Mouse (Mus musculus): ENCODE results near the gene Vmo1.
A peak's percentile ranks its signal among the peaks of the same experiment; 100 is the strongest.
"Not testable (repeated sequence)": the region's sequence is repeated elsewhere in the genome, so short reads cannot be mapped to it uniquely, and the experiment has no call there.

Vmo1 gene

DNA sequence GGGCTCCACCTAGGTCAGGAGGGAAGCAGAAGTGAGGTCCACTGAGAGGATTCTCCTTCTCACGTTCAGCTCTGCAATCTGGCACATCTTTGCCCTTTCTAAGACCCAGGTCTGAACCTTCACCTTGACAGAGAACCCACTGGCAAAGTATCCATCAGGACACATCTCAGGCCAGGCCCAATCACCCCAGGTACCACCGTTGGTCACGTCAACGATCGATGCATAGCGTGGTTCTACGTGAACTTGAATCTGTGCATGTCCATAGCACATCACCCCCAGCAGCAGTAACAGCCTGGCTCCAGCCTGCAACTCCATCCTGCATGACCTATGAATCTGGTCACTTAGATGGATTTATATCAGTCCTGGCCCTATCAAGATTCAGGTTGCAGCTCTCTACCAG lies at the start of gene Vmo1:
TSS of gene Vmo1 (minus strand) at position 329 of the 400 bp plus-strand sequence.
- DNase-seq (ENCODE audit: low read depth, low spot score), result no peak

- DNase-seq (ENCODE audit: low read depth, low spot score), result peak; percentile 66
Measured at GRCm38 (mm10) chr11:70563470-70564275, 49.3 kb upstream of the Vmo1 start.

- no peak for DNase-seq (ENCODE audit: low read depth, low spot score)
Measured at GRCm38 (mm10) chr11:70562995-70563469, 48.6 kb upstream of the Vmo1 start.

GRCm38 (mm10) chr11:70562287-70562994 lies 48.0 kb upstream of the Vmo1 start, which contains the start of gene Mink1:
Gene Mink1, plus strand, starts transcription at chr11:70562881.
- DNase-seq (ENCODE audit: low read depth, low spot score), result peak; percentile 89

DNA sequence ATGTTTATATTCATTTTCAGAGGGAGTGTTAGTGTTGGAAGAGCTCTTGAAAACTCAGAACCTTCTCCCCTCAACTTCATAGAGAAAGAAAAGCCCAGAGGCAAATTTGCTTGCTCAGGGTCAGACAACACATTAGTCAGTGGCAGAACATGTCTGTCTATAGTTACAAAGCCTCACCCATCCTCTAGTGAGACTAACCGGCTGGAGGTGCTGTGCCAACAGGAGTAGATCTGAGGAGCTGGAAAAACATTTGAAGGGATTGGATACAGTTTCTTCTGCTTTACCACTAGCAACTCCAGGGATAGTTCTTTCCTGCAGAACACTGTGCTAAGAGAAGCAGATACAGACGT lies 47.5 kb upstream of the Vmo1 start:
- DNase-seq (ENCODE audit: low read depth, low spot score), result no peak

GRCm38 (mm10) chr11:70557545-70557944 lies 43.1 kb upstream of the Vmo1 start:
- DNase-seq (ENCODE audit: low read depth, low spot score), result peak; percentile 65

DNA sequence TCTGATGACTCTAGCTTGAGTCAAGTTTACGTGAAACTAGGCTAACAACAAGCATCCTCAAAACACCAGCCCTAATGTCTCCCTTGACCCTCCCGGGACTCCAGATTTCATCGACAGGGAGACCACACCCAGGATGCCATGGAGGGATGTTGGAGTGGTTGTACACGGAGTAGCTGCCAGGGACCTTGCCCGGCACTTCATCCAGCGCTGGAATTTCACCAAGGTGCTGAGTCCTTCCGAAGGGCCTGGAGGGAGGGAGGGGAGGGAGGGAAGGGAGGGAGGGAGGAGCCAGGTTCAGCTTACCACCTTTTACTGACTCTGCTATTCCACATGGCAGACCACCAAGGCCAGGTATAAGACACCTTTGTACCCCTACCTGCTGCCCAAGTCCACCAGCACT lies 39.5 kb upstream of the Vmo1 start:
- no peak for DNase-seq (ENCODE audit: low read depth, low spot score)

DNA sequence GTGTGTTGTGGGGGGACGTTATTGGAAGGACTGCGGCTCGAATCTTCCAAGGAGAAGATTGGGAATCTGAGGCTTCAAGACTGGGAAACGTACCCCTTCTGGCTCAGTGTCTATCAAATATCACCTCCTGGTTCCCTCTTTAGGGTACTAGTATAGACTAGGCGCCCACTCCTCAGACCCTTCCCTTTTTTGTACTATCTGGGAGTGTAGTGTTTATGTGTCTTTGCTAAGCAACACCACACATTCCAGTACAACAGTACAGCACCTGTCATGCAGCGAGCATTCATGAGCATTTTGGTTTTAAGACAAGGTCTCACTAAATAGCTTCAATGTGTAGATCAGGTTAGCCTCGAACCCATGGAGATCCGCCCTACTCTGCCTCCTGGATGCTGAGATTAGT lies 37.1 kb upstream of the Vmo1 start:
- no peak for DNase-seq (ENCODE audit: low read depth, low spot score)

- DNase-seq (ENCODE audit: low read depth, low spot score), result no peak
Measured at GRCm38 (mm10) chr11:70544496-70544895, 30.1 kb upstream of the Vmo1 start.

- no peak for DNase-seq (ENCODE audit: low read depth, low spot score)
Measured at GRCm38 (mm10) chr11:70541415-70541814, 27.0 kb upstream of the Vmo1 start.

GRCm38 (mm10) chr11:70540928-70541327 lies 26.5 kb upstream of the Vmo1 start:
- DNase-seq (ENCODE audit: low read depth, low spot score), result no peak

DNA sequence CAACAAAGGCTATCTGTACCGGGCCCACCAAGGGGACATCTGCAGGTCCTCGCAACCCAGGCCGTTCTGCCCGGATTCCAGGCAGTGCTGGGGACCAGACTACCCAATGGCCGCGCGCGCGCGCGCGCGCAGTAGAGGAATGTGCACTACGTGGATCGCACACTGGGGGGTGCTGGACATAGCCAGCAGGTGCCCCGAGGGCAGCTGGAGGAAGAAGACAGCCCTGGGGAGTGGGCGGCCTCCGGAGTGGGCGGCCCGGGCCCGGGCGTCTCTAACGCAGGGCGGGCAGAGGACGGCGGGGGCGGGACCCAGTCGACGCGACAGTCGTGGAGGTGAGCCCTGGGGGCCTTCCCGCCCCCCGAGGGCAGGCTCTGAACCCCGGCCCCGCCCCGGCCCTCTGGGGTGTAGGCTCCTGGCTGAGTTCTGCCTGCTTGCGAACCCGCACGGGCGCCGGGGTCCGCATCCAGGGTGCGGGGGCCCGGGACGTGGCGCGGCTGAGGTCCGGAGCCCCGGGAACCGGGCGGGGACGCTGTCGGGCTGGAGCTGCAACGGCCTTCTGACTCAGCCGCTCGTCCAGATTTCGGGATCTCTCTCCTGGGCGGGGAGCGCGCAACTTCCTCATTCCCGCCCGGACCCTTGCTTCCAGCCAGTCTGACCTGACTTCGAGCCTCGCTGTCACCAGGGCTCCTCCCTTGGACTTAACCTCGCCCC lies 25.6 kb upstream of the Vmo1 start, which contains the start of gene Pld2:
TSS of gene Pld2 (plus strand) at position 188 of the 711 bp plus-strand sequence.
- peak; percentile 84 for DNase-seq (ENCODE audit: low read depth, low spot score)

DNA sequence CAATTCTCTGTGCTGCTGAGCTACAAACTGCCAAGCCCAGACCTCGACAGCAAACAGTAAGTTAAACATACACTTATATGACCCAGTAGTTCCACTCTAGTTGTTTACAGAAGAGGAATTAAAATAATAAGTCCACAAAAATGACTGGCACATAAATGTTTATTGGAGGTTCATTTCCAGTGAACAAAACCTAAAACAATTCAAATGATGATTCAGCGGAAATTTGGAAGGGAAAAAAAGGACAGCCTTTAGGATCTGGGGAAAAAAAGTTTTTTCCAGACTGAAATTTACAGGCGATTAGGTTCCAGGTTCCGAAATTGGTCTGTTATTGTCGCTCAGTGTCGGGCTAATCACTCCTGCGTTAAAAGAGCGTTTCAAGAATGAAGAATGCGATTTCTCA lies 25.0 kb upstream of the Vmo1 start:
- no peak for DNase-seq (ENCODE audit: low read depth, low spot score)

DNA sequence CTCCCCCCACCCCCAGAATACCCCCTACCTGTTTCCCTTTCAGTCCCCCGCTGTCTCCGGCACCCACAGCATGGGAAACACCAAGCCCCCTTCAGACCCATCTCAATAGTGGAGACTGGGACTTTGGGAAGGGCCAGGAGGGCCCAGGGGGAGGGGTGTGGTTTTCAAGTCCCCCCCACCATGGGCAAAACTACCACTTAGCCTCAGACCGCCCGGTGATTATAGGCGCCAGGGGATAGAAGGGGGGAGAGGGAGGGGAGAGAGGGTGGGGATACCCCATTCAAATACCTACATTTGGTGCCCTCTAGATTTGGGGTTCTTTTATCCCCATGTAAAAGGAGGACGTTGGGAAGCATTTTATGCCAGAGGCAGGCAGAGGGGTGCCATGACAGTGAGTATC lies 18.4 kb upstream of the Vmo1 start, which contains the start of gene Gm40193:
TSS of gene Gm40193 (minus strand) at position 101 of the 400 bp plus-strand sequence.
- DNase-seq (ENCODE audit: low read depth, low spot score), result no peak

GRCm38 (mm10) chr11:70531065-70531464 lies 16.6 kb upstream of the Vmo1 start:
- DNase-seq (ENCODE audit: low read depth, low spot score), result not testable (repeated sequence)

- DNase-seq (ENCODE audit: low read depth, low spot score), result no peak
Measured at GRCm38 (mm10) chr11:70528610-70529009, 14.2 kb upstream of the Vmo1 start.

DNA sequence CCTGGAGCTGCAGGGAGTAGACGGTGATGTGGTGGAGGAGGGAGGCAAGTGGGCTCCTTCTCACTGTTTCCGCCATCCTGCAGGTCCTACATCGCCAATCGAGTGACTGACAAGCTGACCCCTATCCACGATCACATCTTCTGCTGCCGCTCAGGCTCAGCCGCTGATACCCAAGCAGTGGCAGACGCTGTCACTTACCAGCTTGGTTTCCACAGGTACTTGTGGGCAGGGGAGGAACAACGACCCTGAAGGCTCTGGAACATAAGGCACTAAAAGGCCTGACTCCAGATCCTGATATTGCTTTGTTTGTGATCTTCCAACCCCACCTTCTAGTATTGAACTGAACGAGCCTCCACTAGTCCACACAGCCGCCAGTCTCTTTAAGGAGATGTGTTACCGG lies 11.8 kb upstream of the Vmo1 start:
- DNase-seq (ENCODE audit: low read depth, low spot score), result no peak

DNA sequence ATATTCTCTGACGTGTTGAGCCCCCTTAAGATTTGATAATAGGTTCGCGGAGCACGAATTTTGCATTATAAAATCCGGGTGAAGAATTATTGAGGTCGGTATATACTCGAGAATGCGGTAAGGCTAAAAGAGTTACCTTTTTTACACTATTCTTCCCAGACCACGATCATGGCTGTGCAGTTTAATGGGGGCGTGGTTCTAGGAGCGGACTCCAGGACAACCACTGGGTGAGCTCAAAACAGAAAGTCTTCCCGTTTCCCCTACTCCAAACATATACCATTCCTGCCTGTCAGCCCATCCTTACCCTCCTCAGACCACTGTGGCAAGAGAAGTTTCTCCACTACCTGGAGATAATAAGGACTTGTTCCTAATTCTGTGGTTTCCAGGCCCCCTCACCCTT lies 11.3 kb upstream of the Vmo1 start:
- peak; percentile 50 for DNase-seq (ENCODE audit: low read depth, low spot score)

DNA sequence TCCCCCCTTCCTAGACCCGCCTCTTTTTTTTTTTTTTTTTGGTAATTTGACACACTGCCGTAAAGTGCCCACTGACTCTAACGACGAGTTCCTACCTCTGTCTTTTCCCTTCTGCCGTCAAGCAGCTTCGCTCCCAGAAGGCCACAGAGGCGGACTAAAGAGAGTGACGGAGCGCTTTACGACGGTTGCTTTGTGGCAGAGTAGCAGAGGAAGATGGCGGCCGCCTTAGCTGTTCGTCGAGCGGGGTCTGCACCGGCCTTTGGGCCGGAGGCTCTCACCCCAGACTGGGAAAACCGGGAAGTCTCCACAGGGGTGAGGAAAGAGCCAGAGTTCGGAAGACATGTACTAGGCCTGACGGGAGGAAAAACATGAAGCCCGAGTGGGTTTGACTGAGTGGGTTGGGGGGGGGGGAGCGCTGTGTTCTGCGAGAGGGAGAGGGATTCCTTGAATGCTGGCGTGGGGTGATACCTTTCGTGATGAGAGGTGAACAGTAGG lies 10.8 kb upstream of the Vmo1 start, which contains the start of gene Psmb6:
TSS of gene Psmb6 (plus strand) at position 184 of the 495 bp plus-strand sequence.
- DNase-seq (ENCODE audit: low read depth, low spot score), result peak; percentile 99

DNA sequence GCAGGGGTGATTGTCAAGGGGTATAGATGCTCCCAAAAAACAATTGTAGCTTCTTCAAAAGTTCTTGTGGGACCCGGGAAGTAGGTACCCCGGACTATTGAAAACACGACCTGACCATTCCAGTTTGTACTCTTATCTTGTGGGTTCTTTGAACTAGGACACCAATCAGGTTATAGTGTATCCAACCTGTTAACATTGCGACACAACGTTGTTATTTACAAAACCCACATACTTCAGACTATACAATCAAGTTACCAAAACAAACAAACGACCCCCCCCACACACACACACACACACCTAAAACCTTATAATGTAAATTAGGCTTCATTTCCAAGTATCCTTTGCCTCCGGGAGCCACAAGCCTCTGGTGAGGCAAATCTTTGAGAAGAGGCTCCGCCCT lies 10.4 kb upstream of the Vmo1 start:
- DNase-seq (ENCODE audit: low read depth, low spot score), result no peak

- peak; percentile 92 for DNase-seq (ENCODE audit: low read depth, low spot score)
Measured at GRCm38 (mm10) chr11:70523306-70523989, 9.0 kb upstream of the Vmo1 start.
